Mouse (Mus musculus): ENCODE data around the gene Dgkb.

Gene Dgkb

DNA sequence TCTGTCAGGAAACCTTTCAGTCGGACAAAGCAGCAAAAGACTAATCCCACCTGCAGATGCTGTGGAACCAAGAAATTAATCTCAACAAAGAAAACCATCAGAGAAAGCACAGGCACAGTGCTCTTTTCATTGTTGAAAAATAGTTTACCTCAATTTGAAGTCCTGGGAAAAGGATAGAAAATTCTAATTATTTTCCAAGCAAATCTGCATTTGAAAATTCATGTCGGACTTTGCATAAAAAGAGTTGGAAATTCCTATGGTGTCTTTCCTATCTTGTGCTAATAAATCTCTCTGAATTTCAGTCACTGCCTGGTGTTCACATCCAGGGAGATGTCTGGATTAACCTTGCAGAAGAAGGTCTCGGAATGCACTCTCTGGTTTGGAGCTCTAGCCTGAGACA lies at the start of gene Dgkb:
Gene Dgkb (plus strand): TSS at position 301 of the 400 bp plus-strand sequence.
- no peak for DNase-seq (ENCODE audit: extremely low read depth, low read depth)

DNA sequence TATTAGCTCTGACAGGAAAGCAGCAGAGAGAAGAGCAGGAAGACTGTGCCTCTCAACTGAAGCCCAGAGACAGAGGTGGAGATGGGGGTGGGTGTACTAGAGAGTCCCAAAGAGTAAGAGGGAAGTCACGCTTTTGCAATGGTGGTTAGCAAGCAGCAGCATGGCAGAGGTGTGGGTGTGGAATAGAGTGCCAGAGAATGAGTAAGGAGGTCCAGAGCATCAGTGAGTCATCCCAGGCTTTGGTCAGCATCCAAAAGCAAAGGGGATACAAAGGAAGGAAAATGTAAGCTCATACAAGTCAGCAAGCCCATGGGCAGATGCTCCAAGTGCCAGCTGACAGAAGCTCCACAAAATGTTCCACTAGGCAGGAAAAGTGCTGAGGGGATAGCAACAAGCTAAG lies 47.7 kb upstream of the Dgkb start:
- no peak for DNase-seq (ENCODE audit: extremely low read depth, low read depth)

DNA sequence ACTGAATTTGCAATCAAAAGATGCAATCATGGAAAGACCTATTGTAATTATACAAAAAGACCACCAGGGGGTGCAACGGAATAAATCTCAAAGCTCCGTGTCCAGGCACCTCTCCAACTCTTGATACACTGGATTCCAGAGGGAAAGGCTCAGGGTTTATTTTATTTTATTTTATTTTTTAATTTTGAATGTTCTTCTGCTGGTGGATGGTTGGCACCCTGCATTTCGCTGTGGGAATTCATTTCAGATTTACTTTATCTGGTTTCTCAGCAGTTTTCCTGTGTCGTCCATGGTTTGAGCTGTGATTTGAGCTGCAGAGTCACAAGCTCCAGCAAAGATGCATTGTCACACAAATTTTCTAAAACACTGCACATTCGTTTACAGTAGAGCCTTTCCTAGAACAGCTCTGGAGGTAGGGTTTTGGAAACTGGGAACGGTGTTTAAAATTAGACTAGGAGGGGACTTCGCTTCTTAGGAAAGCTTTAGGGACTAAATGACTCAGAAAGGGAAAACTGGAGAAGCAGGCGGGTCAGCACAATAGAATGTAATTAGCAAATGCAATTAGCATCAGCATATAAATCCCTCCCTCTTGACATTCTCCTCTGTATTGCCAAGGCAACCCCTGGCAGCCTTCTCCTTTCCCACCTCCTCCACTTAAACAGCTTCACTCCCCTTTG lies 43.7 kb upstream of the Dgkb start:
- peak; percentile 8 for DNase-seq (ENCODE audit: extremely low read depth, low read depth)

DNA sequence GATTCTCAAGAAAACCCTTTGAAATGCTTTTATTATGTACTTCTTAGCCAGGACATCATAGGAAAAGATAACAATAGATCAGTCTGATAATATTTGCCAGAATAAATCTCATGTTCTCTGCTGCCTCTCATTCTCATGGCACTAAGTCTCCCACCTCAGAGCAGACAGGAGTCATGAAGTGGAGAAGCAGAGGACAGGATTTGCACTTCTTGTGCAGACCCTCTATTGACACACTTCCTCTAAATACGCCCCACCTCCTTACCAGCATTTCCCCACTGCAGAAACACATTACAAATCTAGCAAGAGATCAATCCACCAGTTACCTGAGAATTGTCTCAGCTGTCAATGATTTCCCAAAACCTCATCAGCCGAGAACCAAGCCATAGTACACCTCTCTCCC lies 42.9 kb upstream of the Dgkb start:
- no peak for DNase-seq (ENCODE audit: extremely low read depth, low read depth)

DNA sequence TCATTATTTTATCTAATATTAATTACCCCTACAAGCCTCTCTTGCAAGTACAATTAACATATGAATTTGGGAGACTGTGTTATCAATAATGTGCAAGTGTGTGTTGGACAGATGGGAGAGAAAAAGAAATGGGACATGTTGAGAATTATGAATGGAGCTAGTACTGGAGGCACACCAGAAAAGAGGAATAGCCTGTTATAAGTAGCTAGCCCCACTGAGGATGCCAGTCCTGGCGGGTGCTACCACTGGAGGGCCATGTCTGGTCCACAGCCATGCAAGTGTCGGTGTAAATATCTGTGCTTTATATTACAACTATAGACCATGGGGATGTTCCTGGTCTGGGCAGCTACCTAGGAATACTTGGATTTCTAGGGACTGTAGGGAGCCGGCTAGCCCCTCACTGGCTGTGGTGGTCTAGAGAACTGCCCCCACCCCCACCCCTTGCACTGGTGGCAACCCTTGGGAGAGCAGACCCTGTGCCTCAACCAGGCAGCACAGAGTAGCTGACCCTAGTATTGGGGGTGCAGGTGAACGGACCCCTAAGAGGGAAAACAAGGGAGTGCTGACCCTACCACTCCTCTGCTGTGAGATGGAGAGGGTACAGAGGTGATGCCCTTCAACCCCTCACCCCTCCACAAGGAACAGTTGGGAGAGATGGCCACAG lies 21.1 kb upstream of the Dgkb start:
- no peak for DNase-seq (ENCODE audit: extremely low read depth, low read depth)

DNA sequence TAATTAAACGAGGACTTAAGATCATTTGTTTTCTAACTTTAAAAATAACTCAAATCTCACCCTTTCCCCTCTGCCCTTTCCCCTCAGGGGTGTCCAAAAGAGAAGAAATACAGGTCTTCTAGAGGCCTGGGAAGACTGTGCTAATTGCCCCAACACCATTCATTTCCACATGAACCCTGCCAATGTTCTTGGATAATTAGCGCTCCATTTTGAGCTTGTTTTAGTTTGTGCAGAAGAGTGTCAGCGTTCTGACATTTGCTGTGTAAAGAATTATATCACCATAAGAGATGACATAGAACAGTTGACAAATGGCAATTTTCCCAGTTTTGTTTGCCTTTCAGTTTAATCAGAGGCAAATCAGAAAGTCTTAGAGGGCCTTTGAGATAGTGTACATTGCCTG lies 3.4 kb upstream of the Dgkb start:
- no peak for DNase-seq (ENCODE audit: extremely low read depth, low read depth)

DNA sequence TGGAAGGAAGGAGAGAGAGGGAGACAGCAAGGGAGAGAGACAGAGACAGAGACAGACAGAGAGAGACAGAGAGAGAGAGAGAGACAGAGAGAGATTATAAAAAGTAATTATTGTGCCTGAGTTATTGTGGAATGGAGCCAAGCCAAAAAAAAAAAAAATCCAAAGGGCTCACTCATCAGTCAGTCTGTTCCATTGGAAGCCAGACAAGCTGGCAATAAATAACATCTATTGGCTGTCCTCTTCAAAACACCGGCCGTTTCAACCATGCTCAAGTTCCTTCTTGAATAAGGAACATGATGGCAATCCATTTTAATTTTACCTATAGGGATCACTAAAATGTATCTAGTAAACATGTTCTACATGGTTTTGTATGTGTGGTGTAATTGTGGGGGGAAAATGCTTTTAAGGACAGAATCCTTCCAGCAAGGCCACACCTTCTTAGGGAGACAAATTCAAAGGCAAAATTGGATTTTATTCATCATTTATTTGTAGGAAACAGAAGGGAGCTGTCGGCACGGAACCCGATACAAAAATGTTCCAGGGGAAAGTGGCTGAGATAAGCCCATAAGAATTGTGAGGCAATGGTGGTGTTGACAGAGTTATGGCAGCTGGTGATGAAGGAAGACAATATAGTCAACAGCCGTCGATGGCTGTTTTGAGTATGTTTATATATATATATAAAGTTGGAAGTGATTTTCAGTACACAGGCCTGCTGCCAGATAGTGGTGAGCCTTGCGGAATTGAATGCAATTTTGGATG lies 3.7 kb downstream of the Dgkb start:
- DNase-seq (ENCODE audit: extremely low read depth, low read depth) = no peak

DNA sequence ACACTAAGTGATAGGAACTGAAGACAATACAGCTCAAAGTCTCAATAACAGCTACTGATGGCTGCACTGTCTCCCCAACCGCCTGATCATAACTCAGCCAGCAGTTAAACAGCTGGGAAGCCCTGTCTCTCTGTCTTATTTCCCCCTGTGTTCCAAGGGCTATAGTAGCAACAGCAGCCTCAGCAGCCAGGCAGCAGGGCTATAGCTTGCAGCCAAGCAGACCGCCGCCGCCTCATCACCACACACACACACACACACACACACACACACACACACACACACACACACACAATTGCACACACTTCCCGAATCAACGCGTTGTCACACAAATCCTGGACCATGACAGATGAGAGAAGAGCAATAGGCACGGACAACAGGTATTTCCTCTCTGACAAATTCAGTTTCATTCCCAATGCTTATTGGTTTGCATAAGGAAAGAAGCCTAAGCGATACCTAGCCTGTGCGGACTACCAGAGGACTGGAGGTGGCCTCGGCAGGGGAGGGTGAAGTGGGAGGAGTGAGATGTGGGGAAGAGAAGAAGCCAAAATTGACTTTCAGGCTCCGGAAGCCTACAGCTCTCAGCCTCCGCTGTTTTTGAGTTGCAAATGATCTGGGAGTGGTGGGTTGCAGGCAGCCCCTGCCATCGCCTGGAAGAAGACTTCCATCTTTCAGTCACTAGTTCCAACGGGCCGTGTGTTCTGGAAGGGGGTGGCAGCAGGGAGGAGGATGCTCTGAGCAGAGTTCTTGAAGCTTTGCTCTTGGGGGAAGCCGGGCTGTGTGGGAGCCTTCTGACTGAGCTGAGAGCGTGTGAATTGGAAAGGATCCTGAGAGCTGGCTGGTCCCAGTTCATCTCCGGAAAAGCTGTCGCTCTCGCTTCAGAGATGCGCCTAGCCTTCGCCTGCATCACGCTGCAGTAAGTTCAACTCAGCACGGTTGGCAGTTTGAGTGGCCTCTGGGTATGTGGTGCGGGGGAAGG lies 62.8 kb downstream of the Dgkb start:
- DNase-seq (ENCODE audit: extremely low read depth, low read depth) = no peak

DNA sequence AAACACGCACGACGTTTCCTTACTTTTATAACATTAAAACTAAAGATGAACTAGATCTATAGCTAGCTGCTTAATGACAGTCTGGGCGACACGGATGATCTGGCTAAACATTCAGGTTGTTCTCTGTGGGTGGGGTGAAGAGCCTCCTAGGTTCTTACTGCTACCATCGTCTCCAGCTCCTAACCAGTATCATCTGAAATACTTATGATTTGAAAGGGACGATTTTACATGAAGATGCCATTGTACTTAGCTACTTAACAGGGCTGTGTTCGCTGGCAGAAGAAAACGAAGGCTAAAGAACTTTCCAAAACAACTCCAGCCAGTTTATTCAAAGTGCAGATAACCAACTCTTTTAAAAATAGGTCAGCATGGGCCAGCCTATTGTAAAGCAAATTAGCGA lies 63.9 kb downstream of the Dgkb start:
- no peak for DNase-seq (ENCODE audit: extremely low read depth, low read depth)

DNA sequence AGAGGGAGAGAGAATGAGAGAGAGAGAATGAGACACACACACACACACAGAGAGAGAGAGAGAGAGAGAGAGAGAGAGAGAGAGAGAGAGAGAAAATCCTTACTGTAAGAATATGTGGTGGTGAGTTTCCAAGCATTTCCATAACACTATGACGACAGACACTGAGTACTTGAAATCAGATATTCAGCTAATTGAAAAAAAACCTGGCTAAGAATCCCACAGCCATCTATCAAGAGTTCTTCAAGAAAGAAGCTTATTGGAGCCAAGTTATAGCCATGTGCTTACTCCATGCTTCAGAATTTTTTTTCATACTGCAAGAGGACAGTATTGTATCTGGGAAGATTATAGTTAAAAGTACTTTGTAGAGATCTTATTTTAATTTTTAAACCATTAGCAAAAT lies 65.3 kb downstream of the Dgkb start:
- no peak for DNase-seq (ENCODE audit: extremely low read depth, low read depth)

DNA sequence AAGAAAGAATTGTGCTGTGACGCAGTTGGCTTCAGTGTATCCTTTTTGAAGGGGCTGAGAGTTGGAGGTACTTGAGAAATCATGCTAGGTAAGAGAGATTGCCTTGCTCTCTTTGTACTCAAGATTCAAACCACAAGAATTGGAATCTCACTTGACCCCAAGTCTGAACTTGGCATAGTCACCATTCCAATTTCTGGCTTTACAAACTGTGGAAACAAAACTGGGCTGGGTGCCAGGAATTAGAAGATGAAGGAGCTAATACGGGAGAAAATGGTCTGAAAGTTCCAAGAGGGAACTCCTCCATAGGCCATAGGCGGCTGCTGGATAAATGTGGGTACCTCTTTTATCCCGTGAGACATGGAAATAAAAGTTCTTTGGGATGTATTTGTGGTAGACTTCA lies 66.3 kb downstream of the Dgkb start:
- DNase-seq (ENCODE audit: extremely low read depth, low read depth) = no peak

DNA sequence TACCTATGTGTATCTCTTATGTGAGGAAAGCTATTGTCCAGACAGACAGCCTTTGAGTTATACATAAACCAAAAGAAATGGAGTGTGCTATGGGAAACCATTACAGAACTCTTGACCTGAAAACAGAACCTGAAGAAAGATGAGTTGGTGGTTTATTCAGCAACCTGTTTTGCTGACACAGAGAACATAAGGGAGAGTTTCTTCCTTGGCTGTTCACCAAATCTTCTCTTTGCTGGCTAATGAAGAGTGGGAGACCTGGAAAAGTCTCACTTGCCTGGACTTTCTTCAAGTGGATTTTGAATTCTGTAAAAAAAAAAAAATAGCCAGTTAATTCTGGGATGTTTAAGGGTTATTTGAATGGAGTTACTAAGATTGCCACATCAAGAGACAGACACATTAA lies 71.1 kb downstream of the Dgkb start:
- no peak for DNase-seq (ENCODE audit: extremely low read depth, low read depth)

DNA sequence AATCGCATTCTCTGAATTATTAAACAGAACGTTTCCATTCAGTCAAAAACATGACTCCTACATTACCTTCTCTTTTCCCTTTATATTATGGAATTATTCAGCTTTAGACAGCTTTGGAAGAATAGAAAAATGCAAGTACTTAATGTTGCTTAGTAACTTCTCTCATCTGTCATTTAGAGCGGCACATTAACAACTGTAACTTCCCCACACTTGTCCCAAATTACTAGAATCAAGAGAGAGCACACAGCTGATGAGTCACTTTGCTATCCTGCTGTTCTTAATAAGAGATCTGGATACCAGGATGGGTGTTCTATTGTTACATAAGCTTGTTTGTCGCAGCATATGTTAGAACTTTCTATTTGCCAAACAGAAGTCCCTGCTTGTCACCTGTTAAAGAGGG lies 71.9 kb downstream of the Dgkb start:
- DNase-seq (ENCODE audit: extremely low read depth, low read depth) = no peak

DNA sequence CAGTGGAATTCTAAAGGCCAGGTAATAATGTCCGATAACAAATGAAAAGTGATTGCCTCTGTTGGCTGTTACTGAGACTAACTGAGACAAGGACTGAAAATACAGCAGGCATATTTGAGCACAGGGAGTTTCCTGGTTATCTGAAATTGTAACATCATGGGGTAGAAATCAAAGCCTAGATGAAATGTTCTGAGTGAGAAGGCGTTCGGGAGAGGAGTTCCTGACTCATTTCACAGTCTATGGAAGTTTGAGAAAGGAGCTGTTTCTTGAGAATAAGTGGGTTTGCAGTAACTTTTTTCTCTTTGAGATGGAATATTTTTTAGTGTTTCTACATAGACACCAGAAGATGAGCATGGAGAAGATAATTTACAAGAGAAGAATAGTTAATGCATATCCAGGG lies 73.8 kb downstream of the Dgkb start:
- DNase-seq (ENCODE audit: extremely low read depth, low read depth) = no peak

DNA sequence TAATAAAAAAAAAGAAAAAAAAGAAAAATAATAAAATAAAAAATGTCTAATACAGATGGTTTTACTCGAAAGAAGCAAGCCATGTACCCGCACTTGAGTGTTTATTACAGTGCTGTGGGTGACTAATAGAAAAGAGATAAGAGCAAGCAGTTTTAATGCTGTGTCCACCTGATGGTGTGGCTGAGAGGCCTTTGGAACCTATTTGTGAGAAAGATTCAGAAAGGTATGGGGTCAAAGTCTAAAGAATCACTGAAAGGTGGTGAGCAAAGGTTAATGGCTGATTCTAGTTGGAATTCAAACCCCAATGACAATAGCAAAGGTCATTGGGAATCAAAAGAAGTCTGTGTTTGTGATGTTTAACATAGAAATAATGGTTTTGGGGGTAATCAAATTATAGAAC lies 124.6 kb downstream of the Dgkb start:
- DNase-seq (ENCODE audit: extremely low read depth, low read depth) = no peak

DNA sequence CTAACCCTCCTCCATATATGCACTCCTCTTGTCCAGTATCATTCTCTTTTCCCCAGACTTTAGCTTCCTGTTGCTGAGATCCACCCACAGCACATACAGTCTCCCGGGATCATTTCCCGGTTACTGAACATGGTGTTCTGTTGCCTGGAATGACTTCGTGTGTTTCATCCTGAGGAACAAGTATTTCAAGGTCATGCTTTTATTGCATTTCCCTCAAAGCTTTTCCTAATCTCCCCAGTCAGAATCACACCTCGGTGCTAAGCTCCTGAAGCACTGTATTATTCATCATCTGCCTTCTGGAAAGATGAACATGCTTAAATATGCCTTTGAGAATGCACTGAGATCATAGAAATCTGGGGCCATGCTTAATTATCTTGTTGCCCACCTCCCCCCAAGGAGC lies 138.7 kb downstream of the Dgkb start:
- DNase-seq (ENCODE audit: extremely low read depth, low read depth) = no peak

DNA sequence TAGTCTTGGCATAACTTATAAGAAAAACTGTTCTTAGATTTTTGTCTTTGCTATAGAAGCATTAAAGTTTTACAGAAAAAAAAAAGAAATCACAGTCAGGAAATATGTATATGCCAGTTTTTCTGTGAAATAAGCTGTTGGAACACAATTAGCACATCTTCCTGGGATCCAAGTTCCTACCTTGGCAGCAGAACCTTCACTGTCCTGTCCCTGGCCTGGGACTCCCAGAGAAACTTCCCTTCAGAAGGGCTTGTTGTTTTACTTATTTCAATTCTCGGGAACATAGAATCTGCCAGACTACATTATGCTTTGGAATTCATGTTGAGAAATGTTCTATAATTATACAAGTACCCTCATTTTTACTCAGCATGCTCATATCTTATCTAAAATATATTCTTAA lies 154.0 kb downstream of the Dgkb start:
- no peak for DNase-seq (ENCODE audit: extremely low read depth, low read depth)

DNA sequence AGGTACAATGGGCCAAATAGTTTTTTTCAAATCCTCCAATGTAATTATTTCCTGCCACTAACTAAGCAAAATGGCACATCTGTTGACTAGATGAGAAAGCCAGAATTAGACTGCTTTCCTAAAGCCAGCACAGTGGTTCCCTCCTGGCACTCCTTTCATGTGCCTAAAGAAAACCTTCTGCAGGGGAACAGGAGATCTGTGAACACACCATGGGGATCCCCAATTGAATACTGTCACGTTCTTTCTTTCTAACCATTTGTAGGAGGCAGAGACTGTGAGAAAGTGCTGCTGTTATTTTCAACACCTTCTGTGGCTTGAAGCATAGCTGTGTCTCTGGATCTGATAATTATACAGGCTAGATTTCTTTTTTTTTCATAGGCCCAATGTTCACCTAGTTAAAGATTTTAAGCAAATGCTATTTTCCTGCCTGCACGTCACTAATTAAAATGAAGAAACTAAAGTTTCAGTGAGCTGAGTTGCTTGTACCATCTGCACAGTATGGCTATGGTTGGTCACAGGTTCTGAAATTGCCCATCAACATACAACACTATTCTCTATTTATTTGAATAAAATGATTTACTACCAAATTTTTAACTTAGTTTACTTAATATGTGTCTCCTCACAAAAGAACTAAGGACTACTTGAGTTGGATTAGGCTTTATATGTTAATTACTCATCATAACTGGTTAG lies 161.1 kb downstream of the Dgkb start:
- DNase-seq (ENCODE audit: extremely low read depth, low read depth) = no peak

DNA sequence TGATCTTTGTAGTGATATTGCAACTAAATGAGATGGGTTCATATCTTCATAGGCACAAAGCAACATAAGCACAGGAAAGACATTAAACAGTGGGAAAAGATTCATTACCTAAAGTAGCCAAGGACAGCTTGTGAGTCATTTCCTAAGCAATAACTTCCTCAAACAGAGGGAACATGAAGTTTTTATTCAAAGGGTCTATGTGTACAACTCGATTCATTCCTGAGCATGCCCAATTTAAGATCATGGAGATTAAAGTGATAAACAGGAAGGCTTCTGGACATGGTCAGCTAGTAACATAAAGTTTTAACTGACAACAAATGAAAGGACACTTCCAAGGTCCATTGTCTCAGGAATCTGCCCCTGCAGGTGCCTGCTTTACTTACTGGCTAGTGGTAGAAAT lies 167.8 kb downstream of the Dgkb start:
- no peak for DNase-seq (ENCODE audit: extremely low read depth, low read depth)

DNA sequence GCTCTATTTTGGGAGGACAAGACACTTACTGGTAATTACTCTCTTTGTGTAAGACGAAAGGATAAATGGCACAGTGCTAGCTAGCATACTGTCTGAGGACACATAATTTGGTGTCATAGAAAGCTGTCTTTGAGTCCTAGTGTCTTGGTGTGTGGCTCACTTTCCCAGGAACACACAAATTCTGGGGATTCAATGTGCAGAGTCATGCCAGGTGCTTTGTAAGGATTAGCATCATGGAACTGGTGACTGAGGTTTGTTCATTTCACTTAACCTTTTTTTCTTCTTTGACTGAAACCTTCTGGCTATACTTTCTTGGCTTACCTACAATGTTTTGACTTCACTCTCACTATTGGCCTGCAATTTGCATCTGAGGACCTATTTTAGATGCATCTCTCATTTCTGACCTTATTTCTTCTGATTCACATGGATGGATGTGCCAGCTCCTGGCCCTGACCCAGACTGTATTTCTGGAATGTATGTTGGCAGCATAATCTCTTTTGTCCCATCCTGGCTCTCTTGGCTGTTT lies 170.6 kb downstream of the Dgkb start:
- DNase-seq (ENCODE audit: extremely low read depth, low read depth) = no peak

DNA sequence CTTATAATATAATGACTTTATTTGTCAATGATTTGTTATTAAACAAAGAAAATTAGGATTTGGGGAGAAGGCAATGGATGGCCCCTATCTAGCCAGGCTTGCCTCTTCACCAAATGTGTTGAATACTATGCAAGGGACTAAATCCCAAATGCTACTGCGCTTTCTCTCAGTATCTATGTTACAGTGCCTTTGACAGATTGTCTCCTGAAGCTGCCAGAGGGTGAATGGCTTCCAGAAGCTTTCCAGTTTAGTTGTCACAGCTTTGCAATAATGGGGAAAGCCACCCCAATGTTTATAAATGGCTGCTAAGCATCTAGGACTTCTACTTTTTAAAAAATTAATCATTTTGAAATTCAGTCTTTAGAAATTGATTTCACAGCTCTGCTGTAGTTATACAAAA lies 175.7 kb downstream of the Dgkb start:
- DNase-seq (ENCODE audit: extremely low read depth, low read depth) = no peak

Measured in MEL-GATA-1-ER (cell line).